Comparison of ENCODE assay signal across 18 mouse cellular contexts in genomic region chr3:142434786-142435168, GRCm38 (mm10). TPM values are rescaled to one million over a fixed set of nuclear protein-coding genes. Genes with fewer than 3 reads are reported as not detected.
DNase-seq lines count a peak whose midpoint lies in the region; ATAC-seq and TF ChIP-seq lines count a peak whose summit lies in the region.
"Had no signal": no experiment of that assay in that cellular context is flagged by ENCODE, and none has a peak within 500 bp of the region (broad histone marks: within the 10 kb centered on the region; RNA-seq: fewer than 3 reads in every experiment).

No protein-coding gene starts in this region.

- H3K4me3 ChIP-seq in heart, embryonic 13.5 days = no peak overlapping the region
- H3K4me3 ChIP-seq in midbrain, embryonic 11.5 days (ENCODE audit: low read depth, low read length) = no peak overlapping the region
- H3K4me3 ChIP-seq in midbrain, embryonic 15.5 days = no peak overlapping the region
- H3K4me3 ChIP-seq in intestine, postnatal 0 days (ENCODE audit: low read depth, low read length) = no peak overlapping the region
- no peak overlapping the region for H3K4me3 ChIP-seq in stomach, postnatal 0 days (ENCODE audit: low read depth, low read length)
- H3K4me3 ChIP-seq: left cerebral cortex, adult 2 months had no signal

- no peaks in the 10 kb centered on the region for H3K36me3 ChIP-seq in heart, embryonic 13.5 days
- H3K36me3 ChIP-seq in midbrain, embryonic 11.5 days (ENCODE audit: control insufficient read depth, insufficient read depth, low read length) = no peaks in the 10 kb centered on the region
- no peaks in the 10 kb centered on the region for H3K36me3 ChIP-seq in midbrain, embryonic 15.5 days (replicated peaks)
- no peaks in the 10 kb centered on the region for H3K36me3 ChIP-seq in intestine, postnatal 0 days (ENCODE audit: control insufficient read depth, insufficient read depth)
- H3K36me3 ChIP-seq in stomach, postnatal 0 days (ENCODE audit: control insufficient read depth, insufficient read depth, low read length) = no peaks in the 10 kb centered on the region

- no peak for TF ChIP-seq CTCF in intestine, postnatal 0 days (IDR thresholded peaks at IDR 0.05; ENCODE audit: low read depth)
- no peak for TF ChIP-seq CTCF in stomach, postnatal 0 days (IDR thresholded peaks at IDR 0.05; ENCODE audit: low read depth)

- no peak overlapping the region for H3K4me2 ChIP-seq in heart, embryonic 13.5 days
- no peak overlapping the region for H3K4me2 ChIP-seq in midbrain, embryonic 11.5 days
- H3K4me2 ChIP-seq in midbrain, embryonic 15.5 days = no peak overlapping the region
- H3K4me2 ChIP-seq in intestine, postnatal 0 days (replicated peaks; ENCODE audit: low read depth) = no peak overlapping the region
- no peak overlapping the region for H3K4me2 ChIP-seq in stomach, postnatal 0 days (replicated peaks; ENCODE audit: low read depth)
- H3K4me2 ChIP-seq: lung, embryonic 14.5 days had no signal

- no peaks in the 10 kb centered on the region for H3K9me3 ChIP-seq in heart, embryonic 13.5 days
- H3K9me3 ChIP-seq in midbrain, embryonic 11.5 days (ENCODE audit: control insufficient read depth, low read length) = no peaks in the 10 kb centered on the region
- no peaks in the 10 kb centered on the region for H3K9me3 ChIP-seq in midbrain, embryonic 15.5 days
- no peaks in the 10 kb centered on the region for H3K9me3 ChIP-seq in intestine, postnatal 0 days (ENCODE audit: control insufficient read depth)
- H3K9me3 ChIP-seq in stomach, postnatal 0 days (ENCODE audit: control insufficient read depth, low read length) = no peaks in the 10 kb centered on the region

- no peak for TF ChIP-seq EP300 in stomach, postnatal 0 days (optimal IDR thresholded peaks at IDR 0.05)

- peaks cover 59% of the 10 kb centered on the region for H3K4me1 ChIP-seq in heart, embryonic 13.5 days
- H3K4me1 ChIP-seq in midbrain, embryonic 11.5 days (ENCODE audit: control insufficient read depth, insufficient read depth, low read length) = peaks cover 17% of the 10 kb centered on the region
- H3K4me1 ChIP-seq in midbrain, embryonic 15.5 days = no peaks in the 10 kb centered on the region
- 0 out of 2 replicates have a peak, but pooled peaks cover 3% of the 10 kb centered on the region for H3K4me1 ChIP-seq in intestine, postnatal 0 days (replicated peaks; ENCODE audit: control insufficient read depth, insufficient read depth, low read length)
- H3K4me1 ChIP-seq in stomach, postnatal 0 days (replicated peaks; ENCODE audit: control insufficient read depth, insufficient read depth) = no peaks in the 10 kb centered on the region

- H3K9ac ChIP-seq in heart, embryonic 13.5 days = no peak overlapping the region
- no peak overlapping the region for H3K9ac ChIP-seq in midbrain, embryonic 11.5 days (ENCODE audit: low read length)
- H3K9ac ChIP-seq in midbrain, embryonic 15.5 days = no peak overlapping the region
- H3K9ac ChIP-seq in intestine, postnatal 0 days (ENCODE audit: low read depth, low read length) = no peak overlapping the region
- H3K9ac ChIP-seq in stomach, postnatal 0 days (ENCODE audit: low read length) = no peak overlapping the region
- H3K9ac ChIP-seq: lung, embryonic 14.5 days had no signal

- ATAC-seq in heart, embryonic 13.5 days (ENCODE audit: extremely low read depth, insufficient number of reproducible peaks, low FRiP score, low TSS enrichment) = no peak
- ATAC-seq in midbrain, embryonic 11.5 days (ENCODE audit: low FRiP score) = peak; percentile 22
- ATAC-seq in midbrain, embryonic 15.5 days (replicated peaks) = no peak
- peak; percentile 65 for ATAC-seq in intestine, postnatal 0 days
- ATAC-seq in stomach, postnatal 0 days (ENCODE audit: low FRiP score, low TSS enrichment) = 0 out of 2 replicates have a peak, but pooled peaks have one; percentile 29

- DNase-seq in heart, adult 8-10 months (ENCODE audit: low spot score) = no peak
- peak; percentile 86 for DNase-seq in midbrain, embryonic 11.5 days (ENCODE audit: low spot score, missing footprints)
- DNase-seq in stomach, postnatal 0 days (ENCODE audit: low spot score) = no peak
- DNase-seq in right cerebral cortex, postnatal 25 days = no peak
- DNase-seq: adrenal gland, postnatal 36 days; cerebellum, adult 2 months; gastrocnemius, postnatal 25 days; kidney, adult 11 months; kidney, postnatal 10 days; lung, embryonic 14.5 days; lung, postnatal 4 days; thymus, postnatal 14 days had no signal

- 46% methylated on average over 4 of the region's 4 CpGs for WGBS in heart, embryonic 13.5 days
- WGBS in midbrain, embryonic 11.5 days = 53% methylated on average over 4 of the region's 4 CpGs
- WGBS in midbrain, embryonic 15.5 days = 57% methylated on average over 4 of the region's 4 CpGs
- 42% methylated on average over 4 of the region's 4 CpGs for WGBS in intestine, postnatal 0 days
- WGBS in stomach, postnatal 0 days = 58% methylated on average over 4 of the region's 4 CpGs

- no peaks in the 10 kb centered on the region for H3K27me3 ChIP-seq in heart, embryonic 13.5 days (replicated peaks)
- H3K27me3 ChIP-seq in midbrain, embryonic 11.5 days (ENCODE audit: control insufficient read depth, insufficient read depth, low read length) = no peaks in the 10 kb centered on the region
- no peaks in the 10 kb centered on the region for H3K27me3 ChIP-seq in midbrain, embryonic 15.5 days (replicated peaks)
- no peaks in the 10 kb centered on the region for H3K27me3 ChIP-seq in intestine, postnatal 0 days (replicated peaks; ENCODE audit: control insufficient read depth, insufficient read depth, low read length)
- no peaks in the 10 kb centered on the region for H3K27me3 ChIP-seq in stomach, postnatal 0 days (ENCODE audit: control insufficient read depth, insufficient read depth, low read length)

- H3K27ac ChIP-seq in heart, embryonic 13.5 days (replicated peaks) = peak overlapping the region; percentile 70
- no peak overlapping the region for H3K27ac ChIP-seq in midbrain, embryonic 11.5 days (ENCODE audit: low read depth, low read length)
- no peak overlapping the region for H3K27ac ChIP-seq in midbrain, embryonic 15.5 days
- H3K27ac ChIP-seq in intestine, postnatal 0 days (ENCODE audit: low read depth, low read length) = no peak overlapping the region
- H3K27ac ChIP-seq in stomach, postnatal 0 days (replicated peaks) = no peak overlapping the region
- H3K27ac ChIP-seq: left cerebral cortex, adult 2 months had no signal

RNA-seq across cellular contexts. Expression of gene Pdlim5, which starts 39.3 kb away (rescaled TPM):
- 169 and 191 TPM in 2 replicates for polyA plus RNA-seq in heart, embryonic 13.5 days (2015; fragmentation: Nextera tagmentation; extraction: Ambion mirVana)
- 100 to 1,000 TPM; 698 to 745 (median 734) TPM for total RNA-seq in heart, adult 8-10 months (2022)
- 17.5 and 20.3 TPM in 2 replicates for polyA plus RNA-seq in midbrain, embryonic 11.5 days (2014; fragmentation: Nextera tagmentation; extraction: Ambion mirVana)
- 12.7 and 14.1 TPM in 2 replicates for polyA plus RNA-seq in midbrain, embryonic 15.5 days (2015; fragmentation: Nextera tagmentation; extraction: Ambion mirVana)
- polyA plus RNA-seq in intestine, postnatal 0 days (2015; fragmentation: Nextera tagmentation; extraction: Ambion mirVana) = 24.5 and 27.5 TPM in 2 replicates
- polyA plus RNA-seq in stomach, postnatal 0 days (2015; fragmentation: Nextera tagmentation; extraction: Ambion mirVana) = 28.9 and 29.7 TPM in 2 replicates

RNA-seq across cellular contexts. Expression of gene Gbp5, which starts 59.0 kb away (rescaled TPM):
- 0.09 TPM in 2 replicates for polyA plus RNA-seq in heart, embryonic 13.5 days (2015; fragmentation: Nextera tagmentation; extraction: Ambion mirVana)
- 1 to 10 TPM; 6.6 to 8.4 (median 7.6) TPM for total RNA-seq in heart, adult 8-10 months (2022)
- not detected in 2 replicates for polyA plus RNA-seq in midbrain, embryonic 11.5 days (2014; fragmentation: Nextera tagmentation; extraction: Ambion mirVana)
- 0.22 and 0.30 TPM in 2 replicates for polyA plus RNA-seq in midbrain, embryonic 15.5 days (2015; fragmentation: Nextera tagmentation; extraction: Ambion mirVana)
- polyA plus RNA-seq in intestine, postnatal 0 days (2015; fragmentation: Nextera tagmentation; extraction: Ambion mirVana) = 0.17 and 0.24 TPM in 2 replicates
- polyA plus RNA-seq in stomach, postnatal 0 days (2015; fragmentation: Nextera tagmentation; extraction: Ambion mirVana) = 0.17 and 0.18 TPM in 2 replicates
- total RNA-seq: ES-E14 had no signal
- polyA plus RNA-seq: limb, embryonic 11.5 days had no signal

Comparison
In these comparisons a context has a peak if more than half of its experiments do, and no peak if none do; other contexts are left out.
1. ATAC-seq: peak in midbrain, embryonic 11.5 days (single experiment), intestine, postnatal 0 days (single experiment) and stomach, postnatal 0 days (single experiment); none in heart, embryonic 13.5 days (single experiment) and midbrain, embryonic 15.5 days (single experiment).